Mouse (Mus musculus): ENCODE results near the gene Insrr.
"Not testable (repeated sequence)": the region's sequence is repeated elsewhere in the genome, so short reads cannot be mapped to it uniquely, and the experiment has no call there.

Insrr gene

DNA sequence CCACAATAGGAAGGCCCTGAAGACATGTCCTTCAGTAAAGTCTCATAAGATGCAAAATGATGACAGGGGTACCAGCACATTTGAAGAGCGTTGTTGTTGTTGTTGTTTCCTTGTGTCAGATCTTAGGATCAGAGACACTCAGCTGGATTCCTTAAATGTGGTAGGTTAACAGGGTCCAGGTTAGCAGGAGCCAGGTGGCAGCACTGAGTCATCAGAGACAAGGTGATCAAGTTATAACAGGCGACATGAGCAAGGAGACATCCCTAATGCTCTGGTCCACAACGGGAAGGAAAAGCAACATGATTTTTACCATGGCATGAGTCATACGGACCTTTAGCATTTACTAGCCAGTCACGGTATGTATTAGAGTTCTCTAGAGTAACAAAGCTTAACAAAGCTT is 36.7 kb downstream of the Insrr start:
- no peak for DNase-seq

DNA sequence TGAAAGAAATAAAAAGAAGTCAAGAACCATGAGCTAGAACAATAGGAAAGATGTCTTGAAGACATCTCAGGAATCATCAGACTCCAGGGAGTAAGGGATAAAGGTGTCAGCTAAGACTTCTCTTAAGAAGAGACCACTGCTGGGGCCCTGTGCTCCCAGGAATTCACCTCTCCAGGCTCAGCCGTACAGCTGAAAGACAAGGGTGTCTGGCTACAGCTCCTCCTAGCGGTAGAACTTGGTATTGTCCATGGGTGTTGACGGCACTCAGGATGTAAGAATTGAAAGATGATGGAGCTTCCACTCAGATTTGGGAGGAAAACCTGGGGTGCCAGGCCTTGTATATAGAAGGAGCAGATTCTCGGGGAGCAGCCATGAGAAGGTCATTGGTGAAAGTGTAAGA is 41.9 kb downstream of the Insrr start:
- DNase-seq, result peak; percentile 90 to 93

DNA sequence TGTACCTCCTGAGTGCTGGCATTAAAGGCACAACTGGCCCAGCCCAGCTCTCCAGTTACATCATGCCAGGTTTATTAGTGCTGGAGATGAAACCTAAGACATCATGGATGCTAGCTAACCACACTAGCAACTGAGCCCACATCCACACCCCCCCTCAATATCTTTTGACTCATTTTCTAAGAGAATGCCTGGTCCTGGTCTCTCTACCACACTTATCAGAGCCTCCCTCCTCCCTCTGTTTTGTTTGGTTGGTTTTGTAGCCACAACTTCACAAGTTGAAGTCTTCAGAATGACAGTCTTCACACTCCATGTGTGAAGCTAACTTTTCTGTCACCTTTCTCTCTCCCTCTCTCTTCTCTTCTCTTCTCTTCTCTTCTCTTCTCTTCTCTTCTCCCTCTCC is 44.1 kb downstream of the Insrr start:
- no peak for DNase-seq

DNA sequence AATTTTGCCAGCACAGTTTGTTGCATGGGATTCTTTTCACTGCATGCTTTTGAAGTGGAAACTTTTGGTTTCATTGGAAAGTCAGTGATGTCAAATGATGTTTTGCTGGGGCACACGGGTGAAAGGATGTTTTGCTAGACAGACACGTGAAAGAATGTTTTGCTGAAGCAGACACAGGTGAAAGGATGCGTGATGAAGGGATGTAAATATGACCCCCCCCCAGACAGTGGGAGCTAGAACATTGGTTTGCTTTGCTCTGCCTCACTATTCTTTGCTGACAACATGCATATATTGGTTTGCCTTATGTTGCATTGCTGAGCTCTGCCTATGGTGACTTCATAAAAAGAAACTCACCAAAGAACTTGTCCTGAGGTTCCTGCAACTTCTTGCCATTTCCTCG is 48.2 kb downstream of the Insrr start:
- no peak for DNase-seq

DNA sequence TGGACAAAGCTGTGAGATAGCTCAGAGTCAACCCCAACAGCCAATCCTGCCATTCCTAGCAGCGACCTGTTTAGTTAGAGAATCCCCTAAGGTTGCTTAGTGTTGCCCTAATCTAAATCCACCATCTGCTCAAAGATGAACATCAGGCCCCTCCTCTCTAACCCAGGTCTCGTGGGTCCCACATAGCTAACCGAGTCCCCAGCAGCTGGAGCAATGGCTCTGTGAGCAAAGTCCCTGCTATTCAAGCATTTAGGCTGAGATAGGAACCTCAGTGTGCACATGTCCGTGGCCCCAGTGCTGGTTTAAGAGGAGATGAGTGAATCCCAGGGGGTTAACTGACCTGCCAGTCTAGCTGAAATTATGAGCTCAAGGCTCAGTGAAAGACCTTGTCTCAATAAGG is 49.4 kb downstream of the Insrr start:
- DNase-seq, result no peak

DNA sequence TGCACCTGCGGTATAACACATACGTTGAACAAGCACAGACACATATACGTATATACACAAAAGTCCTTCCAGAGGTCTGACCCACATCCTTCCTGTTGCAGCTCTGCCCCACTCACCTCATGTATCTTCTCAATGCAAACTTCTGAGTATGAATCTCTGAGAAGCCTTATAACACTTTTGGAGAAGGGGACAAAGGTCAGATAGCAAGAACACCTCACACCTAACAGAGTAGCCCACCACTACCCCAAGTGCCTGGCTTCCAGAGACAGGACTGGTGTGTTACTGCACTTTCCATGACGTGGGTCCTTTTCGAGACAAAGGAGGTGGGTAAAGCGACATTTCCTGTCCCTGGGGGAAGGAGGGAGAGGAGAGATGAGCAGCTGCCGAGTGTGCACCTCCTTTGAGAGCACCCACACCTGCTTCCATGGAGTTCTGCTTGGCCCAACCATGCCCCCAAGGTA is 49.9 kb downstream of the Insrr start, which contains the start of gene Sh2d2a:
Sh2d2a (plus strand) TSS at position 106 of the 461 bp plus-strand sequence.
- DNase-seq, result no peak

DNA sequence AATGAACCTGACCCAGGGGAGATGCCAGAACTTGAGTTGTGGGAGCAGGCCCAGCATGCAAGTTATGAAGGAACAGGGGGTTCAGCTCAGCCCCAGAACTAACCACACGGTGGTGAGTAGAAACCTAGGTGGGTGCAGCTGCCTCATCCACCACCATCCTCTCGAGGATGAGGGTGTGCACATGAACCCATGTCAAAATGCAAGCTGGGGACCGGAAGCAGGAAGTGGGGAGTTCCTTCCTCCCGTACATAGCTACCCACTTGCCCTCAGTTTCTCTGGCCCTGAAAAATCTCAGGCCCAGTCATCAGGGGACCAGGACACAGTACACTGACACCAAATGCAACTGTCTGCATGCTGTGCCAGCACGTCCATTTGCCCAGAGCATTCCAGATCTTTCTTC is 50.9 kb downstream of the Insrr start:
- DNase-seq, result no peak

DNA sequence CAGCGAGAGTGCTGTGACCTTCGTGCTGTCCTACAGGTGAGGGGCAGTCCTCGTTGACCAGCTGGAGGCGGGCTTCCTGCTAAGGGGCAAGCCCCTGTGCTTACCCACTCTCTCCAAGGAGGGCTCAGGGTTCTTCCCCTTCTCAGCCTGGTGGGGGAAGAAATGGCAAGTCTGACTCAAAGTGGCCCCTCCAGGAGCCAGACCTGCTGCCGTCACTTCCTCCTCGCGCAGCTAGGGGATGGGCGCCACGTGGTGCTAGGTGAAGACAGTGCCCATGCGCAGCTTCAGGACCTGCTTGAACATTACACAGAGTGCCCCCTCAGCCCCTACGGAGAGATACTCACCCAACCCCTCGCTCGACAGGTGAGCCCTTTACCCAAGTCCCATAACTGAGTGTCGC is 52.4 kb downstream of the Insrr start:
- DNase-seq, result no peak

DNA sequence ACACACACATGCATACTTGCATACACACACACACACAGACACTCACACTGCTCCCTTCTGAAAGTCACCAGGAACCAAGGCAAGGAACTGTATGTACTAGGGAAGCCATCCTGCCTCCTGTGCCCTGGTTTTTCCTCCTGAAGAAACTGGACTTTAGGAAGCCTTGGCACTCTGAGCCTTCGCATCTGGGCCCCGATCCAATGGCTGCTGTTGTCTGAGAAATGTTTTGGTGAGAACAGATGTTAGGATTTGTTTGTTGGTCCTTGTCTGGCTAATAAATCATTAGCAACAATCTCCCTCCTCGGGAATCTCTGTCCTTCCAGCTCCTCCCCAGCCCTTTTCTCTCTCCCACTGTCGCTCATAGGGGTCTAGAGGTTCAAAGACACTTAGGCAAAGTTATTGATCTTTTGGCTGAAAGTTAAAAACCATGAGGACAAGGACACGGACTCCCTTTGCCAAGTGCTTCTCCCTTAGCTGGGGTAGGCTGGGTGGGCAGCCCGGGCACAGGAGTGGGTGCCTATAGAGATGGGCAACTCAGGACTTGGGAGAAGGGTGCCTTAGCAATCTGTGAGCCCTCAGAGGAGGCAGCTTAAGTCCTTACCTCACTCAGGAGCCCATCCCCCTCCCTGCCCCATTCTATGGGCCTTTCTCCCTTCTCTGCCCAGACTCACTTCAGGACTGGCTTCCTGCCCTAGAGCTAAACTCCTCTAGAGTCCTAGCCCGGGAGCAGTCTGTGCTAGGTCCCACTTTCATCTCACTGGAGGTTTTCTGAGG is 58.2 kb downstream of the Insrr start:
- DNase-seq, result peak; percentile 29 to 46

DNA sequence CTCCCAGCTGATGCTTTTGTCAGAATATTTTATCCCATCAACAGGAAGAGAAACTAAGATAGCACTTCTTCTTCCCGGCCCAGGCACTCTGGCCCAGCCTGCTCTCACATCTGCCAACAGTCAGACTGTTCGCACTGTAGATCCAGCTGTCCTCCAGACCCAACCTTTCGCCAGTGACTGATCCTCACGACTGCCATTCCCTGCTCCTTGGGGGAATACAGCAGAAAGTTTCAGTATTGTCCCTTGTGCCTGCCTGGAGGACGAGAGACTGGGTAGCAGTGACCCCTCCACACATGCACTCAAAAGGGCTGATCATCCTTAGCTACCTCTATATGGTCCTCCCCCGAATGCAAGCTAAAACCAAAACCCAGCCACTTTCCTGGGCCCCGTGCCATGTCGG is 59.2 kb downstream of the Insrr start:
- DNase-seq, result peak in 1 of 2 experiments; percentile 12

DNA sequence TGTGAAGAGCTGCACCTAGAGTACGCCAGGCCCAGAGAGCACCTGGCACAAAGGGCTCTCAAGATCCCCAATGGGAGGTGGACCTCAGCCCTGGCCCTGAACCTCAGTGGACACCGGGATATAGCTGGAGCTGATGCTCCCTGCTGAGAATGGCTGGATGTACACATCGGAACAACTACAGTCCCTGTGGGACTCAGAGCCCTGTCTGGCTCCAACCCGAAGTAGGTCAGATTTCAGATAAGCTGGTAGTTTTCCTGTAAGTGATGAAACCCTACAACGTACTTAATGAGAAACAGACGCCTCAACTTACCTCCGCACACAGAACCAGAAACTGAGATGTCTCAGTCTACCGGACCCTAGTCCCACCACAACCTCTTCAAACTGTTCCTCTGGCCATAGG is 60.9 kb downstream of the Insrr start:
- DNase-seq, result no peak

DNA sequence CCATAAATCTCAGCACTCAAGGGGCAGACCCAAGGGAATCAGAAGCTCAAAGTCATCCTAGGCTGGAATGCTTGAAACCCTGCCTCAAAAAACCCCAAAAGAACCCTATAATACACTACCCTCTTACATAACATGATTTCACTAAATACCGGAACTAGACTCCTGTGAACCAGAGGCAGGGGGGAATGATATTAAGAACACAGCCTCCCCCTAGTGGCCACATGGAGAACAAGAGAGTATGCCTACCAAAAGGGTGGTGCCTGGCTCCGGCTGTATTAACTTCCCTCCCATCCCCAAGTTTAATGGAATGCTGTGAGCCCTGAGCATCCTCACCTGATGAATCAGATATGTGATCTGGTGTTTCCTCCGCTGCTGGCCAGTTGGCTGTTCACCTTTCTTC is 63.1 kb downstream of the Insrr start:
- DNase-seq, result peak; percentile 79 to 83

DNA sequence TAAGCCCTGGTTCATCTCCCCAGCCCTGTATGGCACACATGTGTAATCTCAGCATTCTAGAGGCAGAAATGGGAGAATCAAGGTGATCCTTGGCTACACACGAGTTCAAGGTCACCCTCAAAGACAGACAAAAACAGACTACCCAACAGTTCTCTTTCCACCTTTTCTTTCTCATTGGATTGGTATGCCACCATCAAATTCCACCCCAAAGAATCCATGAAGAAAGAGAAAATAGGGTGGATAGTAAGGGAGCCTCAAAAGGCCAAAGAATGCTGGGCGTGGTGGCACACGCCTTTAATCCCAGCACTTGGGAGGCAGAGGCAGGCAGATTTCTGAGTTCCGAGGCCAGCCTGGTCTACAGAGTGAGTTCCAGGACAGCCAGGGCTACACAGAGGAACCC is 67.4 kb downstream of the Insrr start:
- not testable (repeated sequence) for DNase-seq

Data from cerebellum, postnatal 10 days (tissue).